26 mouse cellular contexts compared by ENCODE assay signal in the genomic region with DNA sequence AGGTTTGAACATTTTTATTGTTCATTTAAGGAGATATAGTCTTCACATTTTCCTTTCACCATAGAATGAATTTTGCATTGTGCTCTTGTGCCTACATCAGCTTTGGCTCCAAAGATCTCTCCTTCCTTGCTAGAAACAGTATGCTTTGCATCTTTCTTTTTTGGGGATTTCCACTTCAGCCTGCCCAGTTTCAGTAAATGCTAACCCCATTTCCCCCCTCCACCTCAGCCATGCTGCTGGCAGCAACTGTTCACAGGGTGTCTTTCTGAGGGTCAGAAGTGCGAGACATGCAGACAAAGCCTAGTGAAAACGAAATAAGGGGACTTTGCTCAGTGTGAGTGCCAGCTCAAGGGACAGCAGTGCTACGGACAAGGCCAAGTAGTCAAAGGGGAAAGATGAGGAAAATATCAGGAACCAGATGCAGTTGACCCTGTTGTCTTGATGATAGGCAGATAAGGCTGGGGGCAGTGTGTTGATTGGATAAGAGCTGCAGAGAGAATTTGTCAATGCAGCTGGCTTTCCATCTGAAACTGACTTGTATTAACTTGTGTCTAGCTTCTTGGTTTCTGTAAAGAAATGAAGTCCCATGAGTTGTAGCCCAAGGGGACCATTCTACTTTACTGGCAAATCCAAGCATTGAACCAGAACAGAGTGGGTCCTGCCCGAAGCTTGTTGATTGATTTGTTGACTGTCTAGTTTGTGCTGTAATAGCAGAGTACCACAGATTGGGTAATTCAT.
"Had no signal": no experiment of that assay in that cellular context is flagged by ENCODE, and none has a peak within 500 bp of the region (broad histone marks: within the 10 kb centered on the region; RNA-seq: fewer than 3 reads in every experiment).

No protein-coding gene starts in this region.

- H3K9ac ChIP-seq: heart, embryonic 13.5 days; heart, embryonic 15.5 days; hindbrain, embryonic 13.5 days; hindbrain, embryonic 15.5 days; kidney, embryonic 15.5 days; limb, embryonic 12.5 days had no signal

- H3K4me3 ChIP-seq: heart, embryonic 13.5 days; heart, embryonic 15.5 days; hindbrain, embryonic 13.5 days; hindbrain, embryonic 15.5 days; kidney, embryonic 15.5 days; left cerebral cortex, adult 2 months; limb, embryonic 10.5 days; limb, embryonic 12.5 days had no signal

- H3K4me1 ChIP-seq: hindbrain, embryonic 15.5 days; limb, embryonic 10.5 days; limb, embryonic 12.5 days had no signal

- ATAC-seq: hindbrain, postnatal 0 days; intestine, embryonic 16.5 days had no signal

- DNase-seq: gastrocnemius, postnatal 14 days; gastrocnemius, postnatal 36 days; heart, adult 18-20 months; heart, postnatal 14 days; heart, postnatal 36 days; kidney, adult 11 months; kidney, adult 2 months; kidney, adult 9 months; kidney, postnatal 14 days; kidney, postnatal 36 days; layer of hippocampus, adult 9-11 months; layer of hippocampus, postnatal 36 days; liver had no signal

- H3K4me2 ChIP-seq: heart, embryonic 11.5 days; heart, embryonic 13.5 days; heart, embryonic 15.5 days; hindbrain, embryonic 13.5 days; hindbrain, embryonic 15.5 days; kidney, embryonic 15.5 days; limb, embryonic 12.5 days; liver, embryonic 11.5 days had no signal

- H3K9me3 ChIP-seq: heart, embryonic 13.5 days; heart, embryonic 15.5 days; hindbrain, embryonic 13.5 days; hindbrain, embryonic 15.5 days; kidney, embryonic 15.5 days; limb, embryonic 10.5 days; limb, embryonic 12.5 days had no signal

- H3K36me3 ChIP-seq: heart, embryonic 13.5 days; heart, embryonic 15.5 days; hindbrain, embryonic 13.5 days; hindbrain, embryonic 15.5 days; kidney, embryonic 15.5 days; limb, embryonic 10.5 days; limb, embryonic 12.5 days had no signal

- H3K27me3 ChIP-seq: heart, embryonic 15.5 days; hindbrain, embryonic 13.5 days; hindbrain, embryonic 15.5 days; kidney, embryonic 15.5 days; limb, embryonic 12.5 days had no signal

- H3K27ac ChIP-seq: heart, embryonic 13.5 days; heart, embryonic 15.5 days; hindbrain, embryonic 13.5 days; hindbrain, embryonic 15.5 days; hindbrain, postnatal 0 days; kidney, embryonic 15.5 days; kidney, postnatal 0 days; left cerebral cortex, adult 2 months; limb, embryonic 10.5 days; limb, embryonic 12.5 days had no signal
